Mouse (Mus musculus): Measurements from ENCODE around the gene Ndel1. TPM values are rescaled to one million over a fixed set of nuclear protein-coding genes. Genes with fewer than 3 reads are reported as not detected.

Gene Ndel1
- total and polyA plus RNA-seq, 3 experiments, result 31.1 to 46.9 (median 35.2) TPM

DNA sequence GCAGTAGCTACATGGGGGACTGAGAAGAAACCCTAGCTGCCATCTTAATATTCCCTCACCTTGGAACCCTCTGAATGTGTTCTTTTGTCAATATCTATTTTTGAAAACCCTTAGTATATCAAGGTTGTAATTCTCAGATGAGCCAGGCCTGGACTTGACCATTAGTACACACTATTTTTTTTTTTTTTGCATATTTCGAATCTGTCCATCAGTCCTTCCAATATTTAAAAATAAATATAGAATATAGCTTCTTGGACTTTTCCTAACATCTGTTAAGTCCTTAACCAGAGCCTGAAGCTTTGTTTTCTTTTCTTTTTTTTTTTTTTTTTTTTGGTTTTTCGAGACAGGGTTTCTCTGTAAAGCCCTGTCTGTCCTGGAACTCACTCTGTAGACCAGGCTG is 12.2 kb upstream of the Ndel1 start:
- DNase-seq (ENCODE audit: extremely low read depth), result no peak
- Histone ChIP-seq H3K9ac (ENCODE audit: insufficient read depth, low read depth) (no peak overlapping the region), H3K36me3 (replicated peaks in 1 of 2; ENCODE audit: control insufficient read depth in 1 of 2, insufficient read depth in 1 of 2, low read length in 1 of 2) (no peaks in the 10 kb centered on the region), H3K27ac (ENCODE audit: insufficient read depth, low read depth) (no peak overlapping the region), H3K4me1 (ENCODE audit: control insufficient read depth in 1 of 2, insufficient read depth in 2 of 2) (peaks cover 0 to 5% of the 10 kb centered on the region in 2 experiments; a peak in 1 of 4 replicates), H3K9me3 (replicated peaks; ENCODE audit: low read length) (no peaks in the 10 kb centered on the region), H3K27me3 (replicated peaks) (no peaks in the 10 kb centered on the region), H3K4me3 (replicated peaks in 1 of 3; ENCODE audit: low read depth in 2 of 3, low read length in 2 of 3, poor library complexity in 1 of 3) (no peak overlapping the region), H3K4me2 (ENCODE audit: insufficient read depth, low read depth, poor library complexity, severe bottlenecking) (no peak overlapping the region), H3K79me2 (replicated peaks; ENCODE audit: control insufficient read depth, extremely low read depth, insufficient read depth, poor library complexity, severe bottlenecking) (no peaks in the 10 kb centered on the region)
- TF ChIP-seq USF2 (conservative IDR thresholded peaks at IDR 0.05; ENCODE audit: low read depth, low read length) (no peak), ZNF384 (IDR thresholded peaks at IDR 0.05; ENCODE audit: low read depth, low read length) (peak; percentile 55; the same call in 1 of the 2 replicates)
- in situ Hi-C loops (cut with MboI; ENCODE audit: low pct_ligation_motif_present, low pct_unique_long_range_greater_than_20kb, low sequenced_read_pairs), result no loop called here
- dilution Hi-C loops (cut with MboI; ENCODE audit: extremely low pct_ligation_motif_present, extremely low pct_unique_long_range_greater_than_20kb, low sequenced_read_pairs), result no loop called here

DNA sequence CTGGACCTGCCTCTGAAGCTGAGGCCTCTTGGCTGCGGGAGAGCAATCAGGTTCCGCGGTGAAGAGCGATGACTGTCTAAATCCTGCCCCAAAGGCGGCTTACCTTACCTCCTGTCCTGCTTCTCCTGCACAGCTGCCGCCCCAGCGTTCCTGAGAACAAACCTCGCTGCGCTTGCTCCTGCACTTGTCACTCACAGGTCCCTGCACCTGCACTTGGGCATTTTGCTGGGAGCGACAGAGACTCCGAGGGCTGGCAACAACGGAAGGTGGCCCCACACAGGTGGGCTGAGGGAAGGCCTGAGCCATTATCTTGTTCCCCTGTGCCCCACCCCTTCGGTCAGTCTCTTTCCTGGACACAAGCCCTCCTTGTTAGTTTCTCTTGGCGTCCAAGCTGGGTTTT is 10.4 kb upstream of the Ndel1 start:
- Histone ChIP-seq H3K9ac (ENCODE audit: insufficient read depth, low read depth) (no peak overlapping the region), H3K9me3 (replicated peaks; ENCODE audit: low read length) (no peaks in the 10 kb centered on the region), H3K4me1 (ENCODE audit: control insufficient read depth in 1 of 2, insufficient read depth in 2 of 2) (0 out of 4 replicates have a peak, but pooled peaks cover 0 to 2% of the 10 kb centered on the region in 2 experiments), H3K27ac (ENCODE audit: insufficient read depth, low read depth) (no peak overlapping the region), H3K4me3 (replicated peaks in 1 of 3; ENCODE audit: low read depth in 2 of 3, low read length in 2 of 3, poor library complexity in 1 of 3) (no peak overlapping the region), H3K79me2 (replicated peaks; ENCODE audit: control insufficient read depth, extremely low read depth, insufficient read depth, poor library complexity, severe bottlenecking) (no peaks in the 10 kb centered on the region), H3K27me3 (replicated peaks) (no peaks in the 10 kb centered on the region), H3K4me2 (ENCODE audit: insufficient read depth, low read depth, poor library complexity, severe bottlenecking) (no peak overlapping the region), H3K36me3 (replicated peaks in 1 of 2; ENCODE audit: control insufficient read depth in 1 of 2, insufficient read depth in 1 of 2, low read length in 1 of 2) (no peaks in the 10 kb centered on the region)
- TF ChIP-seq MYC (IDR thresholded peaks at IDR 0.05; ENCODE audit: low read depth, low read length), result no peak
- no peak for TF ChIP-seq HCFC1 (IDR thresholded peaks at IDR 0.05; ENCODE audit: low read depth, low read length)
- TF ChIP-seq MAFK (IDR thresholded peaks at IDR 0.05; ENCODE audit: insufficient replicate concordance, low read length), result no peak
- no peak for TF ChIP-seq ZNF384 (IDR thresholded peaks at IDR 0.05; ENCODE audit: low read depth, low read length)
- no peak for TF ChIP-seq JUN (IDR thresholded peaks at IDR 0.05; ENCODE audit: insufficient read depth, low read depth, low read length)
- TF ChIP-seq POLR2AphosphoS2 (IDR thresholded peaks at IDR 0.05; ENCODE audit: low read depth, low read length), result no peak
- no peak for TF ChIP-seq NRF1 (IDR thresholded peaks at IDR 0.05; ENCODE audit: low read depth, low read length)
- TF ChIP-seq EP300 (IDR thresholded peaks at IDR 0.05; ENCODE audit: low read length), result no peak
- no peak for TF ChIP-seq ZKSCAN1 (IDR thresholded peaks at IDR 0.05; ENCODE audit: borderline replicate concordance, low read depth, low read length)
- TF ChIP-seq ZMIZ1 (IDR thresholded peaks at IDR 0.05; ENCODE audit: low read depth, low read length), result no peak
- dilution Hi-C loops (cut with MboI; ENCODE audit: extremely low pct_ligation_motif_present, extremely low pct_unique_long_range_greater_than_20kb, low sequenced_read_pairs) (no loop called here), in situ Hi-C loops (cut with MboI; ENCODE audit: low pct_ligation_motif_present, low pct_unique_long_range_greater_than_20kb, low sequenced_read_pairs) (no loop called here)
- DNase-seq (ENCODE audit: extremely low read depth), result no peak

DNA sequence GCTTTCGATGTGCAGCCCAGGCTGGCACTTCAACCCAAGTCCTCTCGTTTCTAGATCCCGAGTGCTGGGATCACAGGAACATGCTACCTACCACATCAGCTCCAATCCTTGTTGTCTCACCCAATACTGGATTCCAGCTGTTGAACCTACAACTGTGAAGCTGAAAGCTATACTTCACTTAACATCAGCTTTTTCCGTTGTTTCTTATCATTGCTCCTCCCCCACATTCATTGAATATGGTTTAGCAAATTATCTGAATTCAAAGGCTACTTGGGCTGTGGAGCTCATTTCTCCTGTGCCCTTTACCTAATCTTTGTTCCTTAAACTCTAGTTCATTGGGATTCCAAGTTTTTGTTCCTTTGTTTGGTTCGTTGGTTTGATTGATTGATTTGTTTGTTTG is 7.2 kb upstream of the Ndel1 start:
- 0 out of 4 replicates have a peak, but pooled peaks cover 0 to 2% of the 10 kb centered on the region in 2 experiments for H3K4me1 ChIP-seq (ENCODE audit: control insufficient read depth in 1 of 2, insufficient read depth in 2 of 2)
- no peaks in the 10 kb centered on the region for H3K79me2 ChIP-seq (replicated peaks; ENCODE audit: control insufficient read depth, extremely low read depth, insufficient read depth, poor library complexity, severe bottlenecking)
- no peak overlapping the region for H3K4me2 ChIP-seq (ENCODE audit: insufficient read depth, low read depth, poor library complexity, severe bottlenecking)
- H3K4me3 ChIP-seq (replicated peaks in 1 of 3; ENCODE audit: low read depth in 2 of 3, low read length in 2 of 3, poor library complexity in 1 of 3), result no peak overlapping the region
- no peaks in the 10 kb centered on the region for H3K36me3 ChIP-seq (replicated peaks in 1 of 2; ENCODE audit: control insufficient read depth in 1 of 2, insufficient read depth in 1 of 2, low read length in 1 of 2)
- H3K9me3 ChIP-seq (replicated peaks; ENCODE audit: low read length), result no peaks in the 10 kb centered on the region
- no peak overlapping the region for H3K9ac ChIP-seq (ENCODE audit: insufficient read depth, low read depth)
- dilution Hi-C loops (cut with MboI; ENCODE audit: extremely low pct_ligation_motif_present, extremely low pct_unique_long_range_greater_than_20kb, low sequenced_read_pairs) (no loop called here), in situ Hi-C loops (cut with MboI; ENCODE audit: low pct_ligation_motif_present, low pct_unique_long_range_greater_than_20kb, low sequenced_read_pairs) (loop anchor here (10.0 kb wide), 2 partner anchors 134 to 304 kb away; no protein-coding TSS in a partner anchor)
- TF ChIP-seq EP300 (IDR thresholded peaks at IDR 0.05; ENCODE audit: low read length), result no peak
- no peak for TF ChIP-seq MEF2A (IDR thresholded peaks at IDR 0.05; ENCODE audit: borderline replicate concordance, low read depth, low read length)
- no peak for TF ChIP-seq JUN (IDR thresholded peaks at IDR 0.05; ENCODE audit: insufficient read depth, low read depth, low read length)
- TF ChIP-seq MAZ (IDR thresholded peaks at IDR 0.05; ENCODE audit: low read depth, low read length), result no peak
- no peak for TF ChIP-seq BHLHE40 (IDR thresholded peaks at IDR 0.05; ENCODE audit: low read depth, low read length)
- TF ChIP-seq CHD2 (IDR thresholded peaks at IDR 0.05; ENCODE audit: low read length), result no peak
- no peak for TF ChIP-seq MYC (IDR thresholded peaks at IDR 0.05; ENCODE audit: low read depth, low read length)
- TF ChIP-seq IRF4 (IDR thresholded peaks at IDR 0.05; ENCODE audit: low read depth, low read length), result no peak
- no peak for TF ChIP-seq USF2 (conservative IDR thresholded peaks at IDR 0.05; ENCODE audit: low read depth, low read length)
- no peak for TF ChIP-seq MXI1 (IDR thresholded peaks at IDR 0.05; ENCODE audit: low read depth, low read length)
- no peak for TF ChIP-seq ZC3H11A (IDR thresholded peaks at IDR 0.05; ENCODE audit: low read depth, low read length)
- TF ChIP-seq ZMIZ1 (IDR thresholded peaks at IDR 0.05; ENCODE audit: low read depth, low read length), result no peak
- no peak for TF ChIP-seq JUND (conservative IDR thresholded peaks at IDR 0.05; ENCODE audit: low read depth, low read length)
- no peak for DNase-seq (ENCODE audit: extremely low read depth)
- no peak overlapping the region for H3K27ac ChIP-seq (ENCODE audit: insufficient read depth, low read depth)
- H3K27me3 ChIP-seq (replicated peaks), result no peaks in the 10 kb centered on the region
